Mouse (Mus musculus) hindlimb bud, embryonic 11.5 days (tissue): Measurements from ENCODE around the gene Mbd5.
"Not testable (repeated sequence)": the region's sequence is repeated elsewhere in the genome, so short reads cannot be mapped to it uniquely, and the experiment has no call there.

Source experiments
- DNase-seq: peaks from one replicate; pipeline ENCODE4 v3.0.0-alpha.2; 2012; ENCODE audit warnings: low read depth, low spot score; ENCODE audit errors: extremely low spot score

The Mbd5 gene

DNA sequence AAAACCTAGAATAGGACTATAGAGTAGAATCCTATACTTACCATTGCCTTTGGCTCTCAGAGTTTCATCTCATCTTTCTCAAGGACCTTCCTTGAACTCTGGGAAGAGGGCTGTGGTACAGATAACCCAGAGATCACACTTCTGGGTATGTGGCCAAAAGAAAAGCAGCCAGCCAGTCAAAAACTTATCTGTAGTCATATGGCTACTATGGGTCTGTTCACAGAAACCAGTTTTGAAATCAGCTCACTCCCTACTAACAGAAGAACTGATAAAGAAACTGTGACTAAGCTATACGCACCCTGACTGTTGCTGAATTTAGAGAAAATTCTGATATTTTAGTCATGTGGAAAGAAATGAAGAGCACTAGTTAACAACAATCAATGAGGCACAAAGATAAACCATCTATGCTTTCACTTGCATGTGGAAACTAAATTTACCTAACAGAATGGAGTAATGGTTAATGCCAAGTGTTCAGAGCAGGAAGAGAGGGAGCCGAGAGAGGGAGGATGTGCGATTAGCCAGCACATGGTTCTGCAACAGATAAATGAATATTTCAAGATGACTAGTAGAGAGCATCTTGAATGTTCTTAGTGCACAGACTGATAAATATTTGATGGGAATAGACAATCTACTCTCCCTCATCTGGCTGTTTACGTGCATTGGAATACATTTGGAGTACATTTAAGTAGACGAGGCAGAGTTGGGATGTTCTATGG is 211.1 kb downstream of the Mbd5 start:
- no peak for DNase-seq

DNA sequence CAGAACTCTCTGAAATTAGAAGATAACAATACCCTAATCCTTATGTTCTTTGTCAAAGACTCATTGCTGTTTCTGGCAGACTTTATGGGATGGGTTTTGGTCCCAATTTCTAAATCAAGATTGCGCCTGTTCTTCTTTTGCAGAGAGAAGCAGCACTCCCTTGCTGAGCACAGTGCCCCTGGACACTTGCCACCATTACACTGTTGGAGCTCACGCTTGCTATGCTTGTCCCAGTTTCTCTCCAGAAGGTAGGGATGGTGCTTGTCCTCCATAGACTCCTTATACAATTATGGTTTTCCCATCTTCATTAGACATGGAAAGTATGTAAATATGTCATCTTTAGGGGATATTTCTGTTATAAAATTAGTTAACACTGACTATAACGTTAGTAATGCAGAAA is 220.5 kb downstream of the Mbd5 start:
- no peak for DNase-seq

DNA sequence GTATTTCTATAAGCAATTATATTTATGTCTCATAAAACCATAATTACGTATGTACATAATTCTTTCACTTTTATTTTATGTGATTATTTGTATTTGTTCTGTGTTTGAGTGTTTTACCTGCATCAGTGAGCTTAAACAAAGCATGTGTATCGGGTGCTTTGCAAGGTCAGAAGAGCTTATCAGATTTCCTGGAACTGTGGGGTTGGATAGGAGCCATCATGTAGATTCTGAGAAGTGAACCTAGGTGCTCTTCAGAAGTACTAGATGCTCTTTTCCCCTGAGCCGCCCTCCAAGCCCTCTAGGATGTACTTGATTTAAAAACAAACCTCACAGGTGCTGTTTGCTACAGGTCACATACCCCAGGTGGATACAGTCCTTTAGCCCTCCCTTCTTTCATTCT is 227.7 kb downstream of the Mbd5 start:
- no peak for DNase-seq

DNA sequence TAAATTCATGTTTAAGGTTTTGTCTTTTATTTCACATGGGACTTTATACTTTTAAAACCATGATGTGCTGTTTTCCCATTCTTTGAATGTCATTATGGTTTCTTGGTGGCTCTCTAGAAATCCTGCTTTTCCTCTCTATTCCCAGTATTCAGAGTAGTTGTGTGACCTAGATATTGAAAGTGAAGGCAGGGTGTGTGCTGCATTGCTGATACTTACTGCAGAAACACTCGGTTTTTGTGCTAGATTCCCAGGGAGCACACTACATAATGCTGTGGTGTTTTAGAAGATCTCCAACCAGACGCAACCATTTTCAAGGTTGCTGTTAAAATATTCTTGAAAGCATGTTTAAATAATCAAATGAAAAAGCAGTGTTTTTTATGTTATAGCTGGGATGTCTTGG is 241.7 kb downstream of the Mbd5 start:
- no peak for DNase-seq

DNA sequence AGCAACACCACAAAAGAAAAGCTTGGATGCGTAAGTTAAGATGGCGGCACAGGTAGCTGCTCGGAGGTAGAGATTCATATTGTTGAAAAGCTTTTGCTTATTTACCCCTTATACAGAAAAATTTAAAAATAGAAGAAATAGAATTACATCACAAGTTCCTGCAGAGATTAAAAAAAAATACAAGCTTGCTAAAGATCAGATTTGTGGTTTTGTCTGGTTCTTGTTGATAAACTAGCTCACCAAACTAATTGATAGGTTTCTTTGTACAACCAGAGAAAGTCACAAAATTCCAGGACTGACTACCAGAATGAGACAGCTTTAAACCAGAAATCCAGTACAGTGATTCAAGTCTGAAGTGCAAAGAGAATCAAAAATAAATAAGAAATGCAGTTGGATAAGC is 242.4 kb downstream of the Mbd5 start:
- DNase-seq = no peak

DNA sequence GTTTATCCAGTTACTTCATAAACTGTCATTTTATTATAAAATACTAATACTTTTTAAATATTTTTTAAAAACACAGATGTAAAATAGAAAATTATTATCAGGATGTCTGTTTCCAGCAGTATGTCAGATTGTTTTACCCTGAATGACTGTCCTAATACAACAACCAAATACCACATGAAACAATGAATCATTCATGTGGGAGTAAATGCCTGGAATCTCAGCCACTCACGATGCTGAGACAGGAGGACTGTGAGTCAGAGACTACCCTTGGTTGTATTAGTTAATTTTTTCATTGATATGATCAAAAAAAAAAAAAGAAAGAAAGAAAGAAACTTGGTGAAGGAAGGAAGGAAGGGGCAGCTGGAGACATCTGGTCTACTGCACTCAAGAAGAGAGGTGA is 254.8 kb downstream of the Mbd5 start:
- no peak for DNase-seq

DNA sequence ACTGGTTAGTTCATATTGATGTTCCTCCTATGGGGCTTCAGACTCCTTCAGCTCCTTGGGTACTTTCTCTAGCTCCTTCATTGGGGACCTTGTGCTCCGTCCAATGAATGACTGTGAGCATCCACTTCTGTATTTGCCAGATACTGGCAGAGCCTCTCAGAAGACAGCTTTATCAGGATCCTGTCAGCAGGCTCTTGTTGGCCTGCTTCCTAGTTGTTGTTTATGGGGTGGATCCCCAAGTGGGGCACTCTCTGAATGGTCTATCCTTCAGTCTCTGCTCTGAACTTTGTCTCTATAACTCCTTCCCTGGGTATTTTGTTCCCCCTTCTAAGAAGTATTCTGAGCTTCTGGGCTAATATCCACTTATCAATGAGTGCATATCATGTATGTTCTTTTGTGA is 256.4 kb downstream of the Mbd5 start:
- DNase-seq = not testable (repeated sequence)

DNA sequence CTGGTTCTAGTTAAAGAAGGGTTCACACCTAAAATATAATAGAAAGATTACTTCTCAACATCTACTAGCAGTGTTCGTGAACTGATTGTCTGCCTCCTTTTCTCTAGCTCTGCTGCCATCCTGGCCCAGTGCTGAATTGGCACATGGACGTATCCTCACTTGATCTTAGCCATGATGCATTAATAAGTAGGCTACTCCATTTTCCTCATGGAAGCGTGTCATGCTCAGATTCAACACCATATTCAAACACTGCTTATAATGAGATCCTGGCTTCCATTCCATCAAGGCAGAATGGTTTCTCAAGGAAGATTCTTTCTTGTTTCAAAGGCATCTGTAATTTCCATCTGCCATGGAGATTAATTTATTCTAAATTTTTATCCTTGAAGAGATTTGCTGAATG is 260.0 kb downstream of the Mbd5 start:
- no peak for DNase-seq

DNA sequence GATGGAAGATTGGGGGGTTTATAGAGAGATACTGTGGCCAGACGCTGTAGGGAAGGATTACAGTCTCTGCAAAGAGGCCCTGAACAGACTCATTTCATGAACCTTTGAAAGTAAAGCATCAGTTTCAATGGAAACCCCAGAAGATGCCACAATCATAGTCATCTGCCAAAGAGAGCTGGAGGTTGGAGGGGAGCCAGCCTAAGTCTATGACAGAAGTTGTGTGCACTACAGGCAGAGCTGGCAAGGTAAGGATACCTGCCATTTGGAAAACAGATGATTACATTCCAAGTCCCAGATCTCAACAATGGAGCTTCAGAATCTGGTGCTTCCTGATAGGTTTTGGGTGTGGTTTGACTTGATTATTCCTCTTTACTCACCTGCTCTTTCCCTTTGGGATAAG is 261.1 kb downstream of the Mbd5 start:
- no peak for DNase-seq

DNA sequence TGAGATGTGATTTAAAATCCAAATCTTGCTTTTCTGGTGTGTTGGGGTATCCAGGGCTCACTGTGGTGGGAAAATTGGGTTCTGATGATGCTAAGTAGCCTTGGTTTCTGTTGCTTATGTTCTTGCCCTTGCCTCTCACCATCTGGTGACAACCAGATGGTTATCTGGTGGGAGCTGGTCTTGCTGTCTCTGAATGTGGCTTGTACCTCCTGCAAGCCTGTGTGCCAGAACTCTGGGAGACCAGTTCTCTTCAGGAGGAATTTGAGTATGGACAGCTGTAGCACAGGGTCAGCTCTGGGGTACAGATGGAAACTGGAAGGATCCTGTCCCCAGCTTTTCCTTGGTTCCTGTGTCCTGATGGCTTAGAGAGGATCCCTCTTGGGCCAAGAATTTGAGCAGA is 280.4 kb downstream of the Mbd5 start:
- no peak for DNase-seq

DNA sequence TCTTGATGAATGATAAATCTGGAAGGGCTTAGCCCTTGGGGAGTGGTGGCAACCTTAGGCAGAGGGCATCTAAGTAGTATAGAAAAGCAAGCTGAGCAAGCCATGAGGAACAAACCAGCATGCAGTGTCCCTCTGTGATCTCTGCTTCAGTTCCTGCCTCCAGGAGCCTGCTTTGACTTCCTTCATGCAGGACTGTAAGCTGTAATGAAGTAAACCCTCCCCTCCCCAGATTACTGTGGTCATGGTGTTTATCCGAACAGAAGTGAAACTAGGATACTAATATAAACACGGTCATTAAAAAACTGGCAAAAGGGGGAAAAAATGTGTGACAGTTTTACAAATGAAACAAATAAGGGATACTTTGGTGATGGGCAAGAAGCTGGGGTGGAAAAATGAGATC is 284.8 kb downstream of the Mbd5 start:
- DNase-seq = no peak

DNA sequence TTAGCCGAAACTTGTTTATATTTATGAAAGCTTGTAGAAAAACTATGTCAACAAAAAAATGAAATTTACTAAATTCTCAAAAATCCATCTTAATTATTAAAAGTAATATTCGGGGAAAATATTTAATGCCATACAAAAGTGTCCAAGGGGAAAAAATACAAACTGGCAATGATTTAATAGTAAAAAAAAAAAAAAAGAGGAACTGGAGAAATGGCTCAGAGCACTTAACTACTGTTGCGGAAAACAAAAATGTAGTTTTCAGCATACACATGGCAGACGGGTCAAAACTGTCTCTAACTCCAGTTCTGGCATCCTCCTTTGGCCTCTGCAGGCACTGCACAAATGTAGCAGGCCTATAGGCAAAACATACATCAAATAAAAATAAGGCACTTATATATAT is 292.4 kb downstream of the Mbd5 start:
- DNase-seq = no peak

DNA sequence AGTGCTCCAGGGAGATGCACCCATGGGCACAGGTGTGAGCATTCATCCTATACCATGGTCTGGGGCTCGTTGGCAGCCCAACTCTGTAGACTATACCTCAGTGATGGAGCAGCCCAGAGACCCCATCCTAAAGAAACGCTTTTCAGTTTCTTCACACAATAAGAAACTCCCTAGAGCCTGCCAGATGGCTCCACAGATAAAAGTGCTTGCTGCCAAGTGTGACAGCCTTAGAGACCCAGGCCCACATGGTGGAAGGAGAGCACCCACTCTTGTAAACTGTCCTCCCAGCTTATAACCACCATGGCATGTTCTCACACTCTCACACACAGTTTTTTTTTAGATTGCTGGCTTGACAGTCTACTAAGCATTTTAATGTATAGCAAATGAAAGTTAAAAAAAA is 314.8 kb downstream of the Mbd5 start:
- DNase-seq = no peak

DNA sequence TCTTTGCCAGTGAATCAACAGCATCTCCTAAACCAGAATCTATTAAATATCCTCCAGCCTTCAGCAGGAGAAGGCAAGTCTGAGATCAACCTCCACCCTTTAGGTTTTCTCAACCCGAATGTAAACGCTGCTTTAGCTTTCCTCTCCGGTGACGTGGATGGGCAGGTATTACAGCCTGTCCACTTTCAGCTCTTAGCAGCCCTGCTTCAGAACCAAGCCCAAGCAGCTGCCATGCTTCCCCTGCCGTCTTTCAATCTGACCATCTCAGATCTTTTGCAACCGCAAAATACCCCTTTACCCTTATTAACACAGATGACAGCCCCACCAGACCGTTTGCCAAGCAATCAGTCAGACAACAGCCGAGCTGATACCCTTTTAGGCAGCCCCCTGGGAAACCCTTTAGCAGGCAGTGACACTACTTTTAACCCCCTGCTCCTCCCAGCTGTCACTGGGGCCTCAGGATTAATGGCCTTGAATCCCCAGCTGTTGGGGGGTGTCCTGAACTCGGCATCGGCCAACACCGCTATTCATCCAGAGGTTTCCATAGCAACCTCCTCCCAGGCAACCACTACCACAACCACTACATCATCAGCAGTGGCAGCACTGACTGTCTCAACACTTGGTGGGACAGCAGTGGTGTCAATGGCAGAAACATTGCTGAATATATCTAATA is 323.1 kb downstream of the Mbd5 start:
- DNase-seq = no peak

DNA sequence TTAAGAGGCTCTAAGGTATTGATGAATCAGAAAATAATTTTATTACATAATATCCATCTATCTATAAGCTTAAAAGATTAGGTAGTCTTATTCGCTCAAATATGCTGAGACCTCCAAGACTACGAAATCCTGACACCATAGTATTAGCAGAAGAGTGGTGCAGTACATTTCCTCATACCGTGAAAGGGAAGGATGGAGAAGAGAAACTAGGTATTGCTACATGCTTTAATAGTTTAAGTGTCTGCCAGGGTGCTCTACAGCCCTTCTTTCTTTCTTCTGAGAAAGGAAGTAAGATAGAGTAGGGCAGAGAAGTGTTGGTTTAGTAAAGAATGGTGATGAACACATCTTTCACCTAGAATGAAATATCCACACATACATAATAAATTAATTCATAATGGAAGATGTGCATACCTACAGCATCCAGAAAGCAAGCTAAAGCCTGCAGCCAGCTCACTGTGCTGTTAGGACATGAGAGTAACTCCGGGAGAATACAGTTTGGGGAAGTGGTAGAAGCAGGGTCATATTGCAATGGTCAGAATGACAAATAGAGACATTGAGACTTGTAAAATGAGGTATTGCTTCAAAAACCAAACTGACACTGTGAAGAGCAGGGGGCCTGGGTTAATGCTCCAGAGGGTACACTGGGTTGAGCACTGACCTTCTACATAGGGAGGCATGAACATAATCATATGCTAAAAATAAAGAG is 326.9 kb downstream of the Mbd5 start:
- DNase-seq = no peak

DNA sequence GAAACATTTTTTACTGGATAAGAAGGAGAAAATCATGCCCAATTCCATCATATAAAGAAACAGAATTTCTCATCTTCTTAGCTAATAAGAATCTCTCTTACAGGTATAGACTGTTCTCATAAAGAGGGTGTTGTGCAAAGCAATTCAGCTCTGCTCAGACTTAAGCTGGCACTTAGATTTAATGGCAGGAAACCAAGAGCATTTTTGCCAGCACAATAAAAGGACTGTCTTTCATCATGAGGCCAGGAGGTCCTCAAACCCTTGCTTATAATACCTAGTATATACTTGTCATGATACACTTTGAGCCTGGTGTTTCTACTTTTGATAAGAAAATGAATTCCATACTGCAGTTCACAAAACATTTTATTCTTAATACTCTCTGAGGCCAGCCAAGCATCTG is 331.2 kb downstream of the Mbd5 start:
- peak; percentile 44 for DNase-seq

DNA sequence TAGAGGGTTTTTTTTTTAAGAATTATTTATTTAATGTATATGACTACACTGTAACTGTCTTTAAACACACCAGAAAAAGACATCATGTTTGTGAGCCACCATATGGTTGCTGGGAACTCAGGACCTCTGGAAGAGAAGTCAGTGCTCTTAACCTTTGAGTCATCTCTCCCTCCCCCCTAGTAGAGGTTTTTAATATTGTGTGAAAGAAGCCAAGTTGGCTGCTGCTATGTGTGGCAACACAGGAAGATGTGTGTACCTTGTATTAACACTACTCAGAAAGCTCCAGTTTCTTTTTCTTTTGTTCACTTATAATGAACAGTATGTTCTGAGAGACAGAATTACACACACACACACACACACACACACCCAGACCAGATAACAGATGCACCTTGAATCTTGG is 334.3 kb downstream of the Mbd5 start:
- no peak for DNase-seq

DNA sequence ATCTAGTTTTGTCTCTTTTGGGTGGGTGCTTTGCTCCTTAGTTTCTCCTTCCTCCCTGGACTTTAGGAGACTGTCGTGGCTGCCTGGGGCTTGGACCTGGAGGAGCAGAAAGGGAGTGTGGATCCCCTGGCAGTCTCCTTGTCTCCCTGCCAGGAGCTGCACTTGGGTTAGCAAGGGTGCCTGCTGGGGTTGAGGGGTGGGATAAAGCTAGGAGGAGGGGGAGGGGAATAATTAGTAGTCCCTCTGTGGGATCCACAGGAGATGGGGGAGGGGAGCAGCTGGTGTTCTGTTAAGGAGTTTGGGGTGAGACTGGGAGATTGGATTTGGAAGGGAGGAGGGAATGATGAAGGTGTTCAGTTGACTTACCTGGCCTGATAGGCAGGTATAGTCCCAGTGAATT is 337.7 kb downstream of the Mbd5 start:
- DNase-seq = no peak

DNA sequence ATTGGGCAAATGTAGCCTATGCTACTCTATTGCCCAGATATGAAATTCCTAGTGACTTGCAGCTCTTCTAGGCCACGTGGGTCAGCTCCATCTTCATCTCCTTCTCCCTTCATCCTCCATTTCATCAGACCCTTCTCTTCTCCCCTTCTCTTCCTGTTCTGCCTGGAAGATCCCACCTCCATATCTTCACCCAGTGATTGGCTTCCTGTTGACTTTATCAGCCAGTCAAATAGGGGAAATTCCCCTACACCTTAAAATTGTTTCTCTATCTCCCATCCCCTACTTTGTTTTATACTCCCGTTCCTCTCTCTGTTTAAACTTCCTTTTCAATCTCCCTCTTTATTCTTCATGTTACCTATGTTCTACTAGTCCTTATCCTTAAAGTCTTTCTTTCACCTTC is 342.4 kb downstream of the Mbd5 start:
- DNase-seq = no peak

DNA sequence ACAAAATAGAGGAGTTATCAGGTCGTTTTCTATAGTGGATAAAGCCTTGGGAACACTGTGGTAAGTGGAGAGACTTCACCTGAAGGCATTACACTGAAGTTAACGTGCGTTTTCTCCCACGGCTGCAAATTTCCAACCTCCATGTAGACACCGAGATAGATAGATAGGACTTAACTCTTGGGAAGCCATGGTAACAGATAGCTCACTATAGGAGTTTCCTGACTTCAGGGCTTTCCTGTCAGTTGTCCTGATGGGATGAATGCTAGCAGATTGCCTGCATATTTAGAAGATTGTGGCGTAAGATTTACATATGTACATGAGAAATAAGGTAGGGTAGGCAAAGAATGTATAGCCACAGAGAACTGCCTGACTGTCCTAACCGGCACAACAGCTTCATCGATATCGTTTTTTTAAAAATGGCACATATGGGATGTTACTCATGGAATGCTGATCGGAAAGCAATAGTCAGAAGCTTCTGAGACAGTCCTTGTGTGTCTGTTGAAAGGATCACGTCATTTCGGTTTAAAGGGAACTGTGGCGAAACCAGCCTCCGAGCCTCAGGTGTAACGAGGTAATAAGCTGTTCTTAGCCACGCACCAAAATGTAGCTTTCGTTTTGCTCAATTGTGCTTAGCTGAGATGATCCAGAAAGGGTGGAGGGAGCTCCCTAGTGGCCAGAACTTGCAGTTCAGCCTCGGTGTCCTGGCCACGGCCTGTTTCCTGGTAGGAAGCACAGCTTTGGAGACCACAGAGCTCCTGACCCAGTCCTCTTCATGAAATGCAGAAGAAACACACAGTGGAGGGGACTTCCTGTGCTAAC is 363.5 kb downstream of the Mbd5 start:
- peak; percentile 39 for DNase-seq

DNA sequence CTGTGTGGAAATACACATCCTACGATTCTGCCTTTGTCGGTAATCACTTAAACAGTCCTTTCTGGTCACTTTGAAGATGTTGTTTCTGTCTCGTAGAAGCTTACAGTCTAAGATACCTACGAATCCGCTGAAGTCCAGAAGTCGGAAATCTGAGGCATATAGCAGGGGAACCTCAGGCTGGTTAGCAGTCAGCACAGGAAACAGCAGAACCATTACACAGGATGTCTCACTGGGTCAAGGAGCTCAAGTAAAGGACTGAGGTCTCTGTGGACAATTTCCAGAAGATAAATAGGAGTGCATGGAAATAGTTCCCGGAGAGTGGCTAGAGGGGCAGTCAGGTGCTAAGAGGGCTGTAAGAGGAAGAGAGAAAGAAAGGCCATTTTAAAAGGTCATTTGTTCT is 384.3 kb downstream of the Mbd5 start:
- DNase-seq = no peak

DNA sequence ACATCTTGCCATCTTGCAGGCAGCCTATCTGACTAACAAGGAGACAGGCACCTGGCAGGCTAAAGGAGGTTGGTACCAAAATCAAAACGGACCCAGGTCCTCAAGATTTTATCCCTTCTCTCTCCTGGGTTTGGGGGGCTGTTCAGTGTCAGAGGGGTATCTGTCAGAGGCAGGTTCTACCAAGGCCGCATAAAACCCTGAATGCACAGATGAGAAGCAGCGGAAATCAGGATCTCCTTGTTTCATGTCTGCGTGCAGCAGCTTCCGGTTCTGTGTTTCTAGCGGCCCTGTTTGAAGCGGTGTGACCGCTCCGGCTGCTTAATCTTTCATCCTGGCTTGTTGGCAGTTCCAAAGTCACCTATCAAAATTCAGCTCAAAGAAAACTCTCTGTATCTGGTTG is 386.0 kb downstream of the Mbd5 start:
- DNase-seq = no peak
